Mouse (Mus musculus): Measurements from ENCODE around the gene Rapgef4.
"Not testable (repeated sequence)": the region's sequence is repeated elsewhere in the genome, so short reads cannot be mapped to it uniquely, and the experiment has no call there.

The Rapgef4 gene

DNA sequence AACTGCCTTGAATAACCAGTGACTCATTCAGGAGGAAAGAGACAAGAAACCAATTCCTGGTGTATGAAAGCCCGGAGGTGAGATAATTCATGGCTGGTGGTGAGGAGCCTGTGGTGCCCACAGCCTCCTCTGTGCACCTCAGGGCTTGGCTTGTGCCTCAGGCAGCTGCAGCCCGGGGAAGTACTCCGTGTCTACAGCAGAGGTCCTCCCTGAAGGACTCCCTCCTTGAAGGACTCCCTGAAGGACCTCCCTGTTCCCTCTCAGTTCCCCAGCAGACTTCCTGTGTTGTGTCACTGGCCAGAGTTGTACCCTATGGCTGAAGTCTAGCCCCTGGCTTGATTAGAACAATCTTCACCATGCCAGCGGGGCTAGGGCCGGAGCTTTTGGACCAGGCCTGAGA lies 50.7 kb downstream of the Rapgef4 start:
- no peak for DNase-seq

DNA sequence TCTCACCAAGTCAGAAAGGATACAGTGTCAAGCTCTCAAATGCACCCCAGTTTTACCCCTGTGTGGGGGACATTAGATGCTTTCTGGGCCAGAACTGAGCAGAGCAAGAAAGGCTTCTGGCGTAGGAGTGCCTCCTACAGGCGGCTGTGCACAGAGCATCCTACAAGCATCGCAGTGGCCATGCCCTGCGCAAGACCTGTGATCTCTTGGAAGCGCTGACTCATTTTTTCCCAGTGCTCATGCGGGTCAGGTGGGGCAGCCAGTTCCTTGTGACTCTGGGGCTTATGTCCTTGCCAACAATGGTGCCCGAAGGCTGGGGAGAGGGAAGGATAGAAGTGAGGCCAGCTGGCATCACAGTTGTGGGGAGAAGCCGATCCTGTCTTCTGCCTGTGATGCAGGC lies 54.6 kb downstream of the Rapgef4 start:
- peak; percentile 45 to 47 for DNase-seq

DNA sequence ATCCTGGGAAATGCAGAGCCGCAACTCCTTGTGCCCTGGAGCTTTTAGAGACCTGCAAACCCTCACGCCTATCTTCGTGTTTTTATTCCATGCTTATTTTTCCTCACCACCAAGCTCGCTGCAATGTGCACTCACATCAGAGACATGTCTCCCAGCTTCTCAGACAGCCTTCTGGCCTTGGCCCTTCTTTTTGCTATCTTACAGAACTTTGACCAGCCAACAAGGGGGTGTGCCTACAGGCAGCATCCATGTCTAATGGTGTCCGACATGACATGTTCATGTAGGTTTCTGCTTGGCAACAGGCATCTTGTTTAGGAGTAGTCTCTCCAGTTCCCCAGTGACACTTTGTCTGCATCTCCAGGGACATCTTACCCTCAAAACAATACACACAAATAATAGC lies 56.3 kb downstream of the Rapgef4 start:
- no peak for DNase-seq

DNA sequence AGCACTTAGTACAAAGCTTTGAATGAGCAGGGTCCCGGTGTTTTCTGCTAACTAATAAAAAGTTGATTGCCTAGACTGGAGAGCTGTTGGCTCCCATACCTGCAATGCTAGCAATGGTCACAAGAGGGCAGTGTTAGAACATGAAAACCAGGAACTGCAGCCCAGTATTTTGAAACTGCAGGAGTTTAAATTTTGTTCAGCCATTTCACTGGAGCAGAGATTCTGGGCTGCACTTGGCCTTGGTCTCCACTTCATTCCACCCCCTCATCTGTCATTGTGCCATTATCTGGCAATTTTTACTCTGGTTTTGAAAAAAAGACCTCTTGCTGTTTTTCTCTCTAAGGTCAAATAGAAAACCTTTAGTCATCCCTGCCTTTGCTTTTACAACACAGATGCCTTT lies 57.2 kb downstream of the Rapgef4 start:
- DNase-seq = peak; percentile 54 to 73

DNA sequence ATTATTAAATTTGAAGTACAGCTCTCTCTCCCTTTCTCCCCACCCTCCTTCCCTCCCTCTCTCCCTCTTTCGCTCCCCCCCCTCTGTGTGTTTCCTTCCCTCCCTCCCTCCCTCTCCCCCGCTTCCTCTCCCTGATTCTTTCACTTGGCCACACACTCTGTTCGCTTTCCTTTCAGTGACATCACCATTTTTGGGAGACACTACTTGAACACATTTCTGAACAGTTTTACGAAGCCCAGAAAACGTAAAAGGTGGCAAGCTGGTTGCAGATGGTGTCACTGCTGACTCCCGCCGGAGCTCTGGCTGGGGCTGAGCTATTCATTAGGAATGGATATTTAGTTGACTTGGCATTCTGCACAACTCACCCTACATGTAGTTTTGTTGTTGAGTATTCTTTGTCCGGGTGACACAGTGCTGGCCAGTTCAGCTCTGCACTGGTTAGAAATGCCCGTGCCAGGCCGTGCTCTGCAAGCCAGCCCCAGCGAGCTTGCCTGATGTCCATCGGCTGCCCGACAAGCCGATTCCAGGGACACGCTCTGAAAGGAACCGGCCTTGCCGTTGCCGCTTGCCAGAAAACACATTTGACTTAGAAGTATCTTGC lies 57.7 kb downstream of the Rapgef4 start:
- DNase-seq = no peak

DNA sequence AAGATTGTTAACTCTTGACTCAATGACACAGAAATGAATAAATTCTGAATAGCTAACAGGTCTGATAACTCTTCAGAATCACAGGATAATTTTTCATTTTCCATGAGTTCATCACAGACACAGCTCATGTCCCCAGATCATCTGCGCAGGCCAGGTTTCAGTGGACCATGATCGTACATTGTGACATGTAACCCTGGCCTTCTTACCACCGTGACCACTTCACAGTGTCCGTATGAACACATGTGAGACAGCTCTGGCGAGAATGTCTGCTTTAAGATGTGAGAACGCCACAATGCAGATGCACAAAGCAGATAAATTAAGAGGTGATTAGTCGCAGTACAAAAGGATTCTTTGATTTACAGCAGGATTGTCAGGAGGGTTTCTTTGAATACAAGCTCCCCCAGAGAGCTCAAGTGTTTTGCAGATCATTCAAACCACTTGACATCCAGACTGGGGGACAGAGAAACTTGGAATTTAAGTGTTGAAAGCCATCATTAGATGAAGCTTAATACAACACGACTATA lies 58.5 kb downstream of the Rapgef4 start:
- no peak for DNase-seq

DNA sequence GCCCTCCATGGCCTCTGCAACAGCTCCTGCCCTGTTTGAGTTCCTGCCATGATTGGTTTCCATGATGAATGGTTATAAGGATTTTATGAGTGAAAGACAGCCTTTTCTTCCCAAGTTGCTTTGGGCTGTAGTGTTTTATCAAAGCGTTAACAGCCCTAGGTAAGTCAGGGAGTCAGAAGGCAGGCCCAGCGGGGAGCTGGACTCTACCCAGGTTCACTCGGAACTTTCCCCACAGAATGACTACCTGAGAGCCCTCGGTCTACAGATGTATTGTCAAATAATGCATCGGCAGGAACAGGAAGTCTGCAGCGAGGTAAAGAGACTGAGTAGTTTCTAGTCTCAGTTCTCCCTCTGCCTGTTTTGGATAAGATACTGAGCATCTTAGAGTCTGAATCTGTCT lies 60.0 kb downstream of the Rapgef4 start:
- no peak for DNase-seq

DNA sequence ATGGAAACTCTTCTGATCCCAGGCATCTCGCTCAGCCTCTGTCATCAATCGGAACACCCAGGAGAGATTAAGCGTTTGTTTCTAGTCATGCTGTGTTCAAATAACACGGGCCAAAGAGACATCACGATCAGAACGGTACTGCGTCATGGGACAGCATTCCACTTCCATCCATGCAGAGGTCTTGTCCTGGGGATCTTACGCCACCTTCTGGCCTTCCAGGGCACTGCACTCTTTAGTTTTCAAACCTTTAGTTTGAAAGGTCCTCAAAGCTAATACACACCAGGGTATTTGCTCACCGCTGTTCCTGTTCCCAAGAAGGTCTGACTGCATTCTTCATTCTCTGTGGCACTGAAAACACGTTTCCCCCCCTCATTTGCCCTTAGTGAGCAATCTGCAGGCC lies 61.1 kb downstream of the Rapgef4 start:
- DNase-seq = no peak

DNA sequence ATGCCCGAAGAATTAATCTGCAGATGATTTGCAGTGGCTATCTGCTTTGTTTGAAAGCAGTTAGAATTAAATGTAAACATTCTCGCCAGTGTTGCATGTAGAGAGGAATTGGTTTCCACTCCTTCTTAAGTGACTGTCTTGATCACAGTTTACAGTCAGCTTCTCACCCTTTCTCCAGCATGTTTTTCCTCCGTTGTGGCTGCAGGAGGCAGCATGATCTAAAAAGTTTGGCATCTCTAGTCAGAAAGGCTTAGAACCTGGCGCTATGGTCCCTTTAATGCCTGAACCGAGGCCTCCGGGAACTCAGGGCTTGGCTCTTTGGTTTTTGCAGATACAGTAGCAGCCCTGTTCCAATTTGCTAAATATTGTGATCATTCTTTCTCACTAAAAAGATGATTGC lies 63.2 kb downstream of the Rapgef4 start:
- DNase-seq = no peak

DNA sequence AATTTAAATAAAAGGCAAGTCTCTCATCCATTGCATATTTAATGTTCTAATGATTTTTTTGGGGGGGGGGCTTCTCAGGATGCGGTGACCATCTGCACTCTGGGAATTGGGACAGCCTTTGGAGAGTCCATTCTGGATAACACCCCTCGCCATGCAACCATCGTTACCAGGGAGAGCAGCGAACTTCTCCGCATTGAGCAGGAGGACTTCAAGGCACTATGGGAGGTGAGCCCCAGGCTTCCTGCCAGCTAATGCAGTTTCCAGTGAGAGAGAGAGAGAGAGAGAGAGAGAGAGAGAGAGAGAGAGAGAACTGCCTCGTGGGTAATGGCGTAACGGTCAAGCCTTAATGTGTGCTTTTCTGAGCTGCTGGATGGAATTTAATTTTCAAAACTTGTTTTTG lies 64.0 kb downstream of the Rapgef4 start:
- no peak for DNase-seq

DNA sequence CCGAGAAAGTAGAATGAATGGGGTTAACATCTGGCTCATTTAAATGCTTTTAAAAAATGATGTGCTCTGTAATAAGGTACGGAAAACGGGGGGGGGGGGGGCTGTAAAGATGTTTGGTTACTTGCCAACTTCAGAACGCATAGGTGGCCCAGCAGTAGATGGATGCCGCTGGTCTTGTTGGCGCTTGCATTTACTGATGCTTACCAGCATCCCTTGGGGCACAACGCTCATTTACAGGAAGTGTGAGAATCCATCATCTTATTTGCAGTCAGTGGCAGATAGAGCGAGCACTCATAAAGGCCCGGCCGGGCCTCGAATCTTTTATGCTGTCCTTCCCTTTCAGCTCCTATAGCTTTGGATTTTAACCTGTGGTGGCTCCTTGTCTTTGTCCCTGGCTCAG lies 64.6 kb downstream of the Rapgef4 start:
- DNase-seq = no peak

DNA sequence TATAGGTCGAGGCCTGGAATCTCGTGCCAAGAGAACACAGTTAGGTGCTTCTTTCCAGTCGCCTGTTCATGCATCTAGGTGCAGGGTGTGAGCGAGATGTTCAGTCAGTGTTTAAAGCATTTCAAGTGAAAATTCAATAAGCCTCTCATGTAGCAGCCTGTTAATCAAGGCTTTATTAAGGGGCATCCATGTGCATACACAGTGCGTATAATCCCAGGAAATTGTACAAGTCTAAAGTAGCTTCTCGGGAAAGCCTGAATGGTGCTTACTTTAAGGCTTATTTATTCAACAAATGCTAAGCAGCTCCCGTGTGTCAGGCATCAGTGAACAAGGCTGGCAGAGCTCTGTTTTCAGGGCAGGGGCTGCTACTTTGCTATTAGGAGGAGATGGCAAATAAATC lies 69.4 kb downstream of the Rapgef4 start:
- no peak for DNase-seq

DNA sequence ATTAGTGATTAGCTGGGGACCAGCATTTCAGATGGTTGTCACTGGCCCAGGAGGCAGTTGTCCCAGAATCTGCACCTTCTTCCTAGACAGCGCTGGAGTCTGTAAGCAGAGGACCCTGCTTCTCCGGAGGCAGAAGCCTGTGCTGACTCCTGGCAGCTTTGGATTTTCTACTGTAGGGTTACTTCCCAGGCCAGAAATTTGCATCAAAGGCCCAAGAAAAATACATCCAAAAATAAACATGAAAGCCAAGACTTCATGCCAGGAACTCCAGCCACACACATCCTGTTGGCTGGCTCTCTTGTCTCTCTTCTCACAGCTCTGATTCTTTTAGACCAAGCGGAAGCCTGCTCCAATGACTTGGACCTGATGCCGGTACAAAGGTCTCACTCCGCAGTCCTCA lies 73.2 kb downstream of the Rapgef4 start:
- no peak for DNase-seq

DNA sequence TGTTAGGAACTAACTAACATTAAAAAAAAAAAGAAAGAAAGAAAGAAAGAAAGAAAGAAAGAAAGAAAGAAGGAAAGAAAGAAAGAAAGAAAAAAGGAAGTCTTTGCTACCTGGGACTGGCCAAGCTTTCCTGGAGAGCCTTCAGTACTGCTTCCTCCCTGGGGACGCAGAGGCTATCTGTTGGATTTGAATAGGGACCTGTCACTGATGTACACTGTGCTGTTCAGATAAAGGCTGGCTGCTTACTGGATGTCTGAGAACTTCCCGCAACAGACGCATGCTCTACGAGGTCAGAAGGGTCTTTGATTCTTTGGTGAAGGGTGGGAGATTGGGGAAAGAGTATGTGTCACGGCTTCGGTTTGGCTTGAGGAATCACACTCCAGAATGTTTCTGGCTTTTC lies 73.7 kb downstream of the Rapgef4 start:
- DNase-seq = no peak

DNA sequence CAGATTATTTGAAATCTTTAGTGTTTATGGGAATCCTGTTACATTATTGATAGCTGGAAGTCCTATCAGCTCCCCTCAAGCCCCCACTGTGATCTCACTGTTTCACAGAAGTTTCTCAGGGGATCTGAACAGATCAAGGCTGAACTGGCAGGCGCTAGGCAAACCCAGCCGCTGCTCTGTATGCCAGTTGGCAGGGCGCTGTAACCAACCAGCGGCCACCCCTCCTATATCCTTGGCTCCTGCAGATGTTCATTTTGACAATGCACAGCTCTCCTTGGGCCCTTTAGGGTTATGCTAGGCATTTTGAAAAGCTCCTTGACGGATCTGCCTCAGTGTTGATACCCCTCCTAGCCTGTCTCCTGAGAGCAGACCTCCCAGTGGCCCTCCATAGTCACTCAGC lies 74.4 kb downstream of the Rapgef4 start:
- no peak for DNase-seq

DNA sequence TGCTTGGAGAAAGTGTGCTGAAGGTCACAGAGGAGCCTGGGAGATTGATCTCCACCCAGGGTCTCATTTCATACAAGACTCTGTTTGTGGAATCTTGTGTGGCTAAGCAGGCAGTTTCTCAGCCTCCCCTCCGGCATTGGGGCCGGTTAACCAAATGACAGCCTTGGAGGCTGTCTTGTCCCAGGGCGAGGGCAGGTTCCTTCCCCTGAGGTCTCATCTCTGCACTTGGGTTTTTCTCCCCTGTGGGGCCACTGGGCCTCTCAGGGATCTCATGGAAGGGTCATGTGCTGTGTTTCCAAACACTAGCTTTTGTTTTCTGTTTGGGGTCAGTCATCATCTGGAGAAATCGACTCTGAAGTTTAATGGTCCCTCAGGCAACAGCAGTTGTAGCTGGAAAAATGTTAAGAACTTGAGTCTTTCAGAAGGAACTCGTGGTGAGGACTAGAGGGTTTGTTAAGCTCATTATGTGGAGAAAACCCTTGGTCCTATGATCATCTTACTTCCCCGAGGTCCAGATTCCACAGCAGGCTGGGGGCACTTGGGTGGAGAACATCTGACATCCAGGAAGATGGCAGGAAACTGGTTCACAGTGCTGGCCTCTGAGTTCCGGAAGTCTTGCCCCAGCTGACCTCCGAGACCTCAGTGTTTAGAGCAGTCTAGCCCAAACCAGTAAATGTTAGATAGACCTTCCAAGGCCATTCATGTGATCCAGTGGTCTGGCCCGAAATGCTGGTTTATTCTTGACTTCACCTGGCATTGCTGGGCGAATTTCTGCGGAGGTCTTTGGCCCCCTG lies 75.2 kb downstream of the Rapgef4 start:
- no peak for DNase-seq

DNA sequence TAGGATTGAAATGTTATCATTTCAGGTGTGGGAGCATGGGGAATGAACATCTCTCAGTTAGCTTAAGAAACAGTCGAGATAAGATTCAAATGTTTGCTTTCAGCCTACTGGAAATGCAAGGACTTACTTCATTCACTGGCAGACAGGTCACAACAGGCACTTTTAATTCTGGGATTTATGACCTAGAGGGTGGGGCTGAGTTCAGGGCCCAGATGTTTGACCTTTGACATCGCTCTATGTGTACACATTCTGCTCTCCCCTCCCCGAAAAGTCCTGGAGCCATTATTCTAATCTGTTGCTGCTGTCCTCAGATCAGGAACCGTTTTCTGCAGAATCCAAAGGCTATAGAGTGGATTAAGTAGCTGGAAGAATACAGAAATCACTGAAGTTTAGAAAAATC lies 81.9 kb downstream of the Rapgef4 start:
- no peak for DNase-seq

DNA sequence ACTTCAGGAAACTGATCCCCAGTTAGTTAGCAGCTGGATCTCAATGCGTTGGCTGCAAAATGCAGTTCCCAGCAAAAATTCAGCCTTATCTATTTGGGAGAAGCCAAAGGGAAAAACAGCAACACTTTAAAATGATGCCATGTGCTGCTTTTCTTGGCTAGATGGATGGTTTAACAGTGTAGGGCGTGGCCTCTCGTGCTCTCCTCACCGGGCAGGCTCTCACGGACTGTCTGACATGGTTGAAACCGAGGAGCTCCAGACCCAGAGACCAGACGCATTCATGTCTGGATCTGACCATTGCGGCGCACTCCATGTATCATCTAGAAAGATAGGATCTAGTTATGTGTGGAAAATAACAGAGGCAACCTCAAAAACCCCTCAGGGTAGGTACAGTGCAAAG lies 87.5 kb downstream of the Rapgef4 start:
- no peak for DNase-seq

DNA sequence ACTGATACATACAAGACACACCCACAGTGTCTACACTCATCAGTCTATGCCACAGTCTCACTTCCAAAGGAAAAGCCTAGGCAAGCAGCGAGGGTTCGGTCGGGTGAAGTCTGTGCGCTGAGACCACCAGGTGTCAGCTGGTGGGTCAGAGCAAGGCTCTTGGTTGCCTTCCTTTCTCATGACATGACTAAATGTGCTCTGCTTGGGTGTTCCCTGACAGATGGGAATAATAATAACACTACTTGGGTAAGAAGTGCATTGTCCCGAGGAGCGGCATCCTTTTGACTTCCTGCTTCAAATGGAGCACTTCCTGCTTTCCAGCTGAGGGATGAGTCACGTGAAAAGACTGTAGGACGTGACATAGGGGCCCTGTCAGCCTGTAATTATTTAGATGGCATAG lies 89.0 kb downstream of the Rapgef4 start:
- no peak for DNase-seq

DNA sequence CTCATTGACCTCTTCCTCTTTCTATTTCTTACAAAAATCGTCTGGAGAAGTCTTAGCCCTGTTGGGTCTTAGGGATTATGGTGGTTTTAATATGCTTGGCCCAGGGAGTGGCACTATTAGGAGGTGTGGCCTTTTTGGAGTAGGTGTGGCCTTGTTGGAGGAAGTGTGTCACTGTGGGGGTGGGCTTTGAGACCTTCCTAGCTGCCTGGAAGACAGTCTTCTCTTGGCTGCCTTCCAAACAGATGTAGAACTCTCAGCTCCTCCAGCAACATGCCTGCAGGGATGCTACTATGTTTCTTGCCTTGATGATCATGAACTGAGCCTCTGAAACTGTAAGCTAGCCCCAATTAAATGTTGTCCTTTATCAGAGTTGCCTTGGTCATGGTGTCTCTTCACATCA lies 92.1 kb downstream of the Rapgef4 start:
- DNase-seq = not testable (repeated sequence)

DNA sequence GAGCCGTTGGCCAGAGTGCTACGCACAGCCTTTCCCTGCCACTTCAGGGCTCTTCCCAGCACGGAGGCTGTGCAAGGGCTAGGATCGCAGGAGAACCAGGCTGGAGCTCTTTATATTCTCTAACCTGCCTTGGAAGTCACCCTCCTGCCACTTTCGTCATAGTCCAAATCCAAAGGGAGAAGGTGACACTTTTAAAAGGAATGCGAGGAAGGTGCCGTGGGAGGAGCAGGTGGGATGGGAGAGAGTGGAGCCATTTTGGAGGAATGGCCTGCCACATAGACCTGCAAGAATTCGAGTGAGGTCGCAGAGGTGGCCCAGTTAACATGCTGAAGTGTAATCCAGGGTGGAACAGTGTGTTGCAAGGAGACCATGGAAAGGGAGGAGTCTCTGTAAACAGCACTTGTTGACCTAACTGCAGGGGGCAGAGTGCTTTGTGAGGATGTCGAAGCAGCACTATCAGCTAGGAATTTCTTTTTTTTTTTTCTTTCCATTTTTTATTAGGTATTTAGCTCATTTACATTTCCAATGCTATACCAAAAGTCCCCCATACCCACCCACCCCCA lies 94.0 kb downstream of the Rapgef4 start:
- no peak for DNase-seq

DNA sequence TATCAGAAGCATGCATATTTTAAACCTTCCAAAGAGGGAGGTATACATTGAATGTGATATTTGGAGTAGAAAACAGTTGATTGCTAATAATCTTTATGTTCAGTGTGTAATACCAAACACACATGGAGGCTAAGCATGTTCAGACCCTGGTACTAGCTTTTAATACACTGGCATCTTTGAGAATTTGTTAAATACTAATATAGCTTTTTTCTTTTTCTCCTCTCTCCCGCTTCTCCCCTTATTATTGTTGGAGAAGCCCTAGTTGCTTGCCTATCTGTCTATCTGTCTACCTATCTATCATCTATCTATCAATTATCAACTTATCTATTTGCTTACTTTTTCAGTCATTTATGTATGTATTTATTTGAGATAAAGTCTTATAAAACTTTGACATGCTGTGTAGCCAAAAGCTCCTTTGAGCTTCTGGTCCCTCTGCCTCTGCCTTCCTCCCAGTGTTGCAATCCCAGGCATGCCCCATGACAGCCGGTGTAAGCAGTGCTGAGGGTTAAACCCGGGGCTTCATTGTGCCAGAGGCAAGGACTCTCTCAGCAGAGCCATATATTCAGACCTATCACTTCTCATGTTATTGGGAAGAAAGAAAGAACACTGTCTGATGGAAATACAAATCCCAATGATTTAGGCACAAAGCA lies 96.6 kb downstream of the Rapgef4 start:
- DNase-seq = no peak

DNA sequence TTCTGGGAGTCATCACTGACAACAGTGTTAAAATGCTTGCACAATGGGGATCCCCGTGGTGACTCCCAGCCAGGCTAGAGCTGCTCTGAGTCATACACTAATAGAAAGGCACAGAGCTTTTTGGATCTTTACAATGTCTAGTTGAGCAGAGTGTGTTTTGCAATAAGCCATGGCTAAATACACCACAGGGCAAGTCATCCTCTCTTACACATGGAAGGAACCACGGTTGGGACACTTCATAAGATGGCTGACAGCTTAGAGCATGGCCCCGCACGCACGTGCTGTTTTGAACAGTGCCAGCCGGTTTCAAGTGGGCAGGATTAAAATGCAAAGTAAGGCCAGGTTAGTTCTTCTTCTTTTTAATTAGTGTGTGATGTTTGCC lies 97.1 kb downstream of the Rapgef4 start:
- DNase-seq = no peak

DNA sequence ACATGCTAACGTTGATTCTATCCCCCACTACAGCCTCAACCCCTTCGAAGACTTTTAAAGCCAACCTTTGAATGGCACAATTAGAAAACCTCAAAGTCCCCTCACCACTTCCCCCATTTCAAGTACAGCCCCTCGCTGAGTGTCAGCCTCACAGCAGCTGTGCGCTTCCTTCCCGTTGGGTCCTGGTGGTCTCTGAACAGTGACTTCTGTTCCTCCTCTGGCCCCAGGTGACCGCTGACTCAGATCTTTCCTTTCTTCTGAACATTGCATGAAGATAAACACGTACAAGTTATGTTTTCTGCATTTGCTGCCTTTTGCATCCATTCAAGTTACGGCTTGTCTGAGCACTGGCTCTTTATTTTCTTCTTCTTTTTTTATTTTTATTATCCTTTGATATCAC lies 98.1 kb downstream of the Rapgef4 start:
- DNase-seq = peak in 1 of 2 experiments; percentile 27

Measured in thymus, postnatal 36 days (tissue).